Mouse (Mus musculus): ENCODE measurements around the gene Gm21988.

Gm21988 gene

GRCm38 (mm10) chr11:70236717-70237116, 2.9 kb downstream of the Gm21988 start:
- DNase-seq (ENCODE audit: low read depth, low spot score), result no peak

DNA sequence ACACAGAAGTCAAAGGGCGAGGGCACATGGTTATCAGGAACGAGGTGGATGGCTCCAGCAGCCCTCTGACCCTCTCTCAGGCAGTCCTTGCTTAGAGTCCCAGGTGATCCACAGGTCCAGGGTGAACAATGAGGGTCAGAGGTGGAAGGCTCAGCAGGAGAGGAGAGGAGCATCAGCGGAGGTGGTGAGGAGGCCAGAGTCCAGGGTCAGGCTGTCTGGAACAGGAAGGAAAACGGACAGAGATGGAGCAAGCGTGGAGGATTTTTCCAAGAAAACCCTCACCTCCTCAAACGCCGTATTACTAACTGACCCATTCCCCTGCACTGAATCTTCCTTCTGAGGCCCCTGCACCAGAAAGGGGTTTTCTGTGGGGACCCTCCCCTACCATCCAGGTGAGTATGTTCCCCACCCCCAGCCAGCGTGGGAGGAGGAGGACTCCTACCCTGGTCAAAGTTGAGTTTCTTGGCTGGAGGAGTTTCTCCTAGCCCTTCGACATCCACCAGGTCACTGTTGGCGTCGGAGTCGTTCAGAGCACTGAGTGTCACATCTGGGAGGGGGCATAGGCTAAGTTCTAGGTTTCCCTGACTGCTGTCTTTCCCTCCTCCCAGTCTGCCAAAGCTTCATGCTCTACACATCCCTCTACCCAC, 4.3 kb downstream of the Gm21988 start:
- DNase-seq (ENCODE audit: low read depth, low spot score), result no peak

- no peak for DNase-seq (ENCODE audit: low read depth, low spot score)
Observed at GRCm38 (mm10) chr11:70234497-70234896, 5.1 kb downstream of the Gm21988 start.

DNA sequence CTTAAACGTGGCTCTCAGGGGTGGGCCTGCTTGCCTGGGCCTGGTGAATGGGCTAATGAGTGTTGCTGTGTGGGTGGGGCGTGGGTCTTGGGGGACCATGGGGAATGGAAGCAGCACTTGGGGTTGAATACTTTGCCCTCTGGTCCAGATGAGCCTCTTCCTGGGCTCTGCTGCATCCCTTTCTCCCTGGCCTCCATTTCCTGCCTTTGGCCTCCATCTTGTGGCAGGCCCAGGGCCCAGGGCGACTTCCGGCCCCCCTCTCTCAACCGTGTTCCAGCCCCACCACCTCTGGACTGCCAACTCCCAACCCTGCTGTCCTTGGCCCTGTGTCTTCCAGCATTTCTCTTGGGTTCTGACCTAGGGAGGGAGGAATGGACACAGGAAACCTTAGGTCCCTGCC, 5.6 kb downstream of the Gm21988 start:
- peak; percentile 39 for DNase-seq (ENCODE audit: low read depth, low spot score)

- DNase-seq (ENCODE audit: low read depth, low spot score), result no peak
Observed at GRCm38 (mm10) chr11:70233016-70233415, 6.6 kb downstream of the Gm21988 start.

GRCm38 (mm10) chr11:70232546-70232945, 7.1 kb downstream of the Gm21988 start:
- peak; percentile 85 for DNase-seq (ENCODE audit: low read depth, low spot score)

DNA sequence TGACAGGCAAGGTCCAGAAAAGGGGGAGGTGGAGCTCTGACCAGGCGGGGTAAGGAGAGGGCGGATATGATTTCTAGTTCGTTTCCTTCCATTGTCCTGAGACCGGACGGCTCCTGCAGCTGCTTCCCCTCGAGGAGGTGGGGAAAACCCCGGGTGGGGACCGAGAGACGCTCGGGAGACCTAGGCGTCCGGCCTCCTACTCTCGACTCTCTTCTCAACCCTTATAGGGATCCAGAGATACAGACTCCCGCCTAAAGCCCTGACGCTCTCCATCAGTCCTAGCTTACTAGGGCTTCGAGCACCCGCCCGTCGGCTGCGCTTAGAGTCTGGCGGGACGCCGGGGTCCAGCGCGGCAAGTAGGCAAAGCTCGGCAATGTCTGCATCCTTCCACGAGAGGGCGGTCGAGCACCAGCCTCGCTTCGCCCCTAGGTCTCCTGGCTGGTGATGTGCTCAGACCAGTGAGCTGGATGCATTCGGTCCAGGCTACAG, 9.3 kb downstream of the Gm21988 start:
- peak; percentile 93 for DNase-seq (ENCODE audit: low read depth, low spot score)

- no peak for DNase-seq (ENCODE audit: low read depth, low spot score)
Observed at GRCm38 (mm10) chr11:70229260-70230010, 10.2 kb downstream of the Gm21988 start, which contains the start of gene Bcl6b. Gene Bcl6b, minus strand, starts transcription at chr11:70229798.

DNA sequence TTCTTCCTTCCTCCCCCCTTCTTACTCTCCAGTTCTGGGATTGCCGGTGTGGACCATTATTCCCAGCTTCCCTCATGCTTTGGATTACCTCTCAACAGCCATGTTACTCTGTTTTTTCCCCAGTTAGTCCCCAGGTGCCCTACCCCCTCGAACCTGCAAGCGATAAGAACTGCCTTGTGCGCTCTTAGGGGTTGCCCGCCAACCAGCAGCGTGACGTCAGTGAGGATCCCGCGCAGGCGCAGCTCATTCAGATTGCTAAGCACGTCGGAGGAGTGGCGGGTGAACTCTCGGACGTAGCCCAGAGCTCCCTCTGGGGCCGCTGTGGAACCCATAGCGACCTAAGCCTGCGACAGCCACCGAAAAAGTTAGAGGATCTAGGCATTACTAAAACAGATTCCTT, 10.8 kb downstream of the Gm21988 start:
- peak; percentile 93 for DNase-seq (ENCODE audit: low read depth, low spot score)

- no peak for DNase-seq (ENCODE audit: low read depth, low spot score)
Observed at GRCm38 (mm10) chr11:70227661-70228245, 11.9 kb downstream of the Gm21988 start.

GRCm38 (mm10) chr11:70227126-70227525, 12.5 kb downstream of the Gm21988 start:
- no peak for DNase-seq (ENCODE audit: low read depth, low spot score)

- peak; percentile 29 for DNase-seq (ENCODE audit: low read depth, low spot score)
Observed at GRCm38 (mm10) chr11:70226602-70226890, 13.1 kb downstream of the Gm21988 start.

DNA sequence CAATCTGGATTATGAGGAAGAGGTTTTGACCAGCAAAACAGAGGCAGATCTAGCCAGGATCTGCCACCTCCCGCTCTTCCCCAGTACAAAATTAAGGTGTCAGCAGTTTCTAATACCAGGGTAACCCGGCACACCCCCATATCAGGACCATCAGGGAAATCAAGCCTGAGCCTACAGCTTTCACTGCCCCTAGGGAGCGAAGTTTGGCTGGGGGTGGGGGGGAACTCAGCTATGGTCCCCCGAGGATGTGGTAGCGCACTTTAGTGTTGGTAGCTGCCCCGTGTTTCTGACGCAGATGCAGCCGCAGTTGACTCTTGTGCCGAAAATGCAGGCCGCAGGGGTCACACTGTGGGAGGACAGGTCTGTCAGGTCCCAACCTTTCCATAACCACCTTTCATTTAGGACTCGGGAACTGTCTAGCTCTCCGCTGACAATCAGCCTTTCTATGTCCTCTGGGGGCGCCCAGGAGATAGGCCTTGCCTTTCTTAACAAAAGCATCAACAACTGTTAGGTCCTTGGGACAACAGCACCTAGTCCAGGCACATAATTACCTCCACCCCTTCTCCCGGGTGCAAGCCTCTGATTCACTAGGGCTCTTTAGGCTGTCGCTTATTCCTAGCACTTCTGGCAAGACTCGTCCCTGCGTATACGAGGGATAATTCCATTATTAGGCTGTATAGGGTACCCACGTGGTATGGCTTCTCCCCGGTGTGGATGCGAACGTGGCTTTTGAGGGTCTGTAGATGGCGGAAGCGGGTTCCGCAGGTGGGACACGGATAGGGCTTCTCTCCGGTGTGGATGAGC, 13.6 kb downstream of the Gm21988 start:
- DNase-seq (ENCODE audit: low read depth, low spot score), result peak; percentile 47

- DNase-seq (ENCODE audit: low read depth, low spot score), result no peak
Observed at GRCm38 (mm10) chr11:70223724-70224123, 15.9 kb downstream of the Gm21988 start.

DNA sequence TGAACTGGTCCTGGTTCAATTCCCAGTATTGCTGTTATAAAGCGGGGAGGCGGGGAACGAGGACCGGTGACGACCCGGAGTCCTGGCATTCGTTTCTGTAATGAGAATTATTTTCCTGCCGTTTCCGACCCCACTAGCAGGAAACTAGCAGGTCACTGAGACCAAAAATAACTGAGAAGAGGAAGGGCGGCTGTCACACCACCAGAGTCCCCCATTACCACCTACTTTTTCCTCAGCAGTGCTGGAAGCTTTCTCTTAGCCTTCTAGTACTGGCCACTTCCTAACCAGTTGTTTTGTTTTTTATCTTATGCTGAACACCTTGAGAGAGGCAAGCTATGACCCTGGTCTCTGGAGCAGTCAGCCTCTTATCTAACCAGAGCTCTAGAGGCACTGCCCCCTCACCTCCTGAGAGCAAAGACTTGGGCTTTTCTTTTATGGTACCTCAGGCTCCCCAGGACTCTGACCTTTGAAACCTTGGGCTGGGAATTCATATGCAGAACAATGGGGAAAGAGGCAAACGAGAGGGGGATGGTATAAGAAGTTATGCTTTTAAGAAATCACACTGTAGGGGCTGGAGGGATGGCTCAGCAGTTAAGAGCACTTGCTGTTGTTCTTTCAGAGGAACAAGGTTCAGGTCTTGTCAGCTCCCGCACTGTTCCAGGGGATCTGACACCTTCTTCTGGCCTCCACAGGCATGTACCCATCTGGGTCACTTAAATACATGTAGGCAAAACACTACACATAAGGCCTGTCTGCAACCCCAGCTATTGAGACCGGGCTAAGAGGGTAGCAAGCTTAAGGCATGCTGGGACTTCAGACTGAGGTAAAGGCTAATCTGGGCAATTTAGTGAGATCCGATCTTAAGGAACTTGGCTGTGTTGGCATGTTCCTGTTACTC, 17.8 kb downstream of the Gm21988 start:
- DNase-seq (ENCODE audit: low read depth, low spot score), result no peak

DNA sequence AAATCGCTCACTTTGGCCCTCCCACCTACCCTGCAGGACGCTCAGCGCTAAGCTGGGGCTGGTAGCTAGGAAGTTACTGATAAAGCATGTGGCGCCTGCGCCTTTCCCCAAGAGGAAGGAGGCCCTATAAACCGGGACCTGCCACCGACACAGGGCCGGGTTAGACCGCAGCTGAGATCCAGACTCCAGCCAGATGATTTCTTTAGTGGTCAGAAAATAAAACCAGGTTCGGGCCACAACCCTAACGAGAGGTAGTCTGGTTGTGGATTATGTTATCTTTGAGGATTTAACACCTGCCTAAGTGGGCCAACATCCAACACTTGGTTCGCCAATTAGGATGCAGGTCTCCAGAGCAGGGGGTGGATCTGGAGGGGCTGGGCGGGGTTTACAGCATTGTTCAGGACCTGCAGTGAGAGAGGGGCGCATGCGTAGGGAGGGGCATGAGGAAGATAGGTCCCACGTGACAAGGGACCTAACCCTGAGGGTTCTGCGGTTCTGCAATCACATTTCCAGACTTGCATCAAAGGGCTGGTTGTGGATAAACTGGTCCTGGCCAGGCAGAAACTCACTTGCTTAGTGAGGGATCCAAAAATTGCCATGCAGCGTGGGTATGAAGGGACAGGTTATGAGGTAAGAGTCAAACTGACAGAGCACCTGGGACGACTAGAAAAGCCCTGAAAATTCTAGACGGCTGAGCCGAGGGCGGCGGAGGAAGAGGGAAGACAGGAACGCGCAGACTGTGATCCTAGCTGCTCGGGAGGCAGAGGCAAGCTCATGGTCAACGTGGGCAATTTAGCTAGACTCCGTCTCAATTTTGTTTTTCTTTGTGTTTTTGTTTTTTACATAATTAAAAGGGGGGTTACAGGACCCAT, 18.7 kb downstream of the Gm21988 start, which contains the start of gene Slc16a13:
Slc16a13 (minus strand) TSS at position 334 of the 872 bp plus-strand sequence.
- DNase-seq (ENCODE audit: low read depth, low spot score), result peak; percentile 98

DNA sequence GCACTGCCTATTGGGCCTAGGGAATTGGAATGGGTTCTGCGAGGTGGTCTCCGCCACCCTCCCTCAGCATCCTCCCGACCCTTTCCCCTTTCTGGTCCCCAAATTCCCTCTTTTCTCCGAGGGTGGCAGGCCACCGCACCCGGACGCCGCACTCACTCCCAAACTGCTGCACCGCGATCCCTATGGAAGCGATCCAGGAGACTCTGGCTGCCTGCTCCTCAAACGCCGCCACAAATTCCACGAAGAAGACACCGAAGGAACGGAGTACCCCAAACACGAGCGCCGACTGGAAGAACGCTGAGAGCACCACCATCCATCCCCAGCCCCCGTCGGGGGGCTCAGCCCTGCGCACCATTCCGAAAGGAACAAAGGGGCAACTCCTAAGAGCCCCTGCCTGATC, 19.3 kb downstream of the Gm21988 start:
- no peak for DNase-seq (ENCODE audit: low read depth, low spot score)

- no peak for DNase-seq (ENCODE audit: low read depth, low spot score)
Observed at GRCm38 (mm10) chr11:70219873-70220272, 19.8 kb downstream of the Gm21988 start.

GRCm38 (mm10) chr11:70218741-70219470, 20.7 kb downstream of the Gm21988 start:
- DNase-seq (ENCODE audit: low read depth, low spot score), result no peak

All from ZHBTc4 (cell line).